Mouse (Mus musculus) lung, embryonic 16.5 days (tissue): ENCODE results near the gene Garnl3. TPM values are rescaled to one million over a fixed set of nuclear protein-coding genes. Genes with fewer than 3 reads are reported as not detected.
"Not testable (repeated sequence)": the region's sequence is repeated elsewhere in the genome, so short reads cannot be mapped to it uniquely, and the experiment has no call there.

Source experiments
- ATAC-seq: fragments of 200-750 bp; cut with Nextera tagmentation; 2 replicates; pipeline ENCODE4 v1.8.0; 2017; ENCODE audit warnings: low read depth, mild to moderate bottlenecking, moderate library complexity
- H3K27ac ChIP-seq: fragments of 300-500 bp; sonication (generic); 2 replicates; pipeline ENCODE4 v1.5.1; 2014; ENCODE audit warnings: mild to moderate bottlenecking, control low read depth, low read length
- H3K27me3 ChIP-seq: fragments of 300-500 bp; sonication (generic); 2 replicates; pipeline ENCODE4 v1.6.1; 2014; ENCODE audit warnings: low read depth, low read length, mixed read lengths; ENCODE audit not compliant: control insufficient read depth, insufficient read depth
- H3K36me3 ChIP-seq: fragments of 300-500 bp; sonication (generic); 2 replicates; pipeline ENCODE4 v1.6.1; 2014; ENCODE audit warnings: low read length; ENCODE audit not compliant: control insufficient read depth, insufficient read depth
- H3K4me1 ChIP-seq: fragments of 300-500 bp; sonication (generic); replicated peaks from 2 replicates; pipeline ENCODE4 v1.6.1; 2014; ENCODE audit warnings: low read length, mixed read lengths; ENCODE audit not compliant: control insufficient read depth, insufficient read depth
- H3K4me2 ChIP-seq: fragments of 300-500 bp; sonication (generic); 2 replicates; pipeline ENCODE4 v1.6.1; 2014; ENCODE audit warnings: low read depth, low read length, control low read depth
- H3K4me3 ChIP-seq: fragments of 300-500 bp; sonication (generic); 2 replicates; pipeline ENCODE4 v1.5.1; 2014; ENCODE audit warnings: mild to moderate bottlenecking, low read length, control low read depth
- H3K9ac ChIP-seq: fragments of 300-500 bp; sonication (generic); 2 replicates; pipeline ENCODE4 v1.6.1; 2014; ENCODE audit warnings: low read length, control low read depth
- H3K9me3 ChIP-seq: fragments of 300-500 bp; sonication (generic); 2 replicates; pipeline ENCODE4 v1.6.1; 2016; ENCODE audit warnings: low read length; ENCODE audit not compliant: control insufficient read depth
- WGBS: fragments of 180-500 bp; shearing (Covaris S2); extraction: QIAGEN DNeasy Blood & Tissue Kit; methylation state at CpG from one replicate; pipeline ENCODE4 v1.1.7; 2014; 5-methylcytosine and 5-hydroxymethylcytosine counted together
- polyA plus RNA-seq: library from polyadenylated mRNA; unstranded; fragments of >200 nt; fragmentation: Nextera tagmentation; extraction: Ambion mirVana; gene quantifications from 2 replicates; pipeline ENCODE4 v1.2.1, GENCODE M21; 2015

The Garnl3 gene
- polyA plus RNA-seq, 1 experiment from 2014 or later = 9.3 TPM

- Histone ChIP-seq H3K9me3 (no peaks in the 10 kb centered on the region), H3K4me3 (no peak overlapping the region), H3K4me1 (peaks cover 3% of the 10 kb centered on the region; the same call in 1 of the 2 replicates), H3K36me3 (no peaks in the 10 kb centered on the region), H3K27me3 (no peaks in the 10 kb centered on the region), H3K9ac (no peak overlapping the region), H3K4me2 (no peak overlapping the region), H3K27ac (no peak overlapping the region)
- 83% methylated on average over 8 of the region's 8 CpGs for WGBS
- no peak for ATAC-seq
Measured at GRCm38 (mm10) chr2:33100536-33100935, 30.9 kb downstream of the Garnl3 start.

GRCm38 (mm10) chr2:33097326-33097725 is 34.1 kb downstream of the Garnl3 start:
- H3K9ac ChIP-seq, H3K27ac ChIP-seq, H3K4me3 ChIP-seq, H3K9me3 ChIP-seq, ATAC-seq, H3K27me3 ChIP-seq, H3K4me1 ChIP-seq, H3K36me3 ChIP-seq, H3K4me2 ChIP-seq: not testable (repeated sequence)
- WGBS = 85% methylated on average over 12 of the region's 12 CpGs

GRCm38 (mm10) chr2:33095221-33095671 is 36.2 kb downstream of the Garnl3 start:
- Histone ChIP-seq H3K27ac (no peak overlapping the region), H3K36me3 (no peaks in the 10 kb centered on the region), H3K9ac (no peak overlapping the region), H3K4me3 (no peak overlapping the region), H3K27me3 (no peaks in the 10 kb centered on the region), H3K4me1 (peaks cover 7% of the 10 kb centered on the region; the same call in 1 of the 2 replicates), H3K9me3 (no peaks in the 10 kb centered on the region), H3K4me2 (no peak overlapping the region)
- no peak for ATAC-seq
- WGBS = 54% methylated on average over 10 of the region's 10 CpGs

- ATAC-seq = no peak
- WGBS = 79% methylated on average over 8 of the region's 8 CpGs
- H3K9me3 ChIP-seq = no peaks in the 10 kb centered on the region
Measured at GRCm38 (mm10) chr2:33090620-33091520, 40.6 kb downstream of the Garnl3 start.

GRCm38 (mm10) chr2:33090033-33090400 is 41.4 kb downstream of the Garnl3 start:
- WGBS = 65% methylated on average over 1 of the region's 1 CpGs
- not testable (repeated sequence) for H3K4me2 ChIP-seq, ATAC-seq, H3K4me3 ChIP-seq, H3K9ac ChIP-seq, H3K36me3 ChIP-seq, H3K27me3 ChIP-seq, H3K27ac ChIP-seq, H3K9me3 ChIP-seq, H3K4me1 ChIP-seq

More at GRCm38 (mm10) chr2:33090620-33091520, 40.6 kb downstream of the Garnl3 start:
- Histone ChIP-seq H3K9ac (no peak overlapping the region), H3K4me3 (no peak overlapping the region), H3K4me1 (peaks cover 7% of the 10 kb centered on the region; the same call in 1 of the 2 replicates), H3K27me3 (no peaks in the 10 kb centered on the region), H3K4me2 (no peak overlapping the region), H3K36me3 (no peaks in the 10 kb centered on the region), H3K27ac (no peak overlapping the region)

- H3K9me3 ChIP-seq = no peaks in the 10 kb centered on the region
- H3K4me2 ChIP-seq = no peak overlapping the region
- no peaks in the 10 kb centered on the region for H3K4me1 ChIP-seq
- H3K4me3 ChIP-seq = no peak overlapping the region
- 84% methylated on average over 5 of the region's 5 CpGs for WGBS
- H3K27ac ChIP-seq = no peak overlapping the region
- H3K9ac ChIP-seq = no peak overlapping the region
- H3K27me3 ChIP-seq = no peaks in the 10 kb centered on the region
- ATAC-seq = no peak
- H3K36me3 ChIP-seq = no peaks in the 10 kb centered on the region
Measured at GRCm38 (mm10) chr2:33089356-33090032, 42.0 kb downstream of the Garnl3 start.

GRCm38 (mm10) chr2:33086671-33087363 is 44.6 kb downstream of the Garnl3 start:
- WGBS = 76% methylated on average over 7 of the region's 7 CpGs
- H3K4me2 ChIP-seq = no peak overlapping the region
- no peak for ATAC-seq

GRCm38 (mm10) chr2:33086016-33086596 is 45.3 kb downstream of the Garnl3 start:
- Histone ChIP-seq H3K4me3 (no peak overlapping the region), H3K36me3 (no peaks in the 10 kb centered on the region), H3K4me1 (no peaks in the 10 kb centered on the region), H3K27ac (no peak overlapping the region), H3K9ac (no peak overlapping the region), H3K27me3 (no peaks in the 10 kb centered on the region), H3K9me3 (no peaks in the 10 kb centered on the region), H3K4me2 (no peak overlapping the region)
- WGBS = 65% methylated on average over 7 of the region's 7 CpGs
- no peak for ATAC-seq

More at GRCm38 (mm10) chr2:33086671-33087363, 44.6 kb downstream of the Garnl3 start:
- no peak overlapping the region for H3K27ac ChIP-seq
- no peaks in the 10 kb centered on the region for H3K4me1 ChIP-seq
- no peaks in the 10 kb centered on the region for H3K27me3 ChIP-seq
- no peak overlapping the region for H3K4me3 ChIP-seq
- H3K9me3 ChIP-seq = no peaks in the 10 kb centered on the region
- no peak overlapping the region for H3K9ac ChIP-seq
- no peaks in the 10 kb centered on the region for H3K36me3 ChIP-seq
